Mouse (Mus musculus) neural tube, embryonic 12.5 days (tissue): ENCODE measurements around the gene St8sia4. TPM values are rescaled to one million over a fixed set of nuclear protein-coding genes. Genes with fewer than 3 reads are reported as not detected.
"Not testable (repeated sequence)": the region's sequence is repeated elsewhere in the genome, so short reads cannot be mapped to it uniquely, and the experiment has no call there.

Experiments
- ATAC-seq: fragments of 200-750 bp; cut with Nextera tagmentation; 2 replicates; pipeline ENCODE4 v1.8.0; 2017; ENCODE audit warnings: low read depth, mild to moderate bottlenecking, moderate TSS enrichment, moderate library complexity; ENCODE audit not compliant: low FRiP score
- H3K27ac ChIP-seq: fragments of 300-500 bp; sonication (generic); 2 replicates; pipeline ENCODE4 v1.5.1; 2016
- H3K27me3 ChIP-seq: fragments of 300-500 bp; sonication (generic); replicated peaks from 2 replicates; pipeline ENCODE4 v1.6.1; 2016; ENCODE audit warnings: mild to moderate bottlenecking
- H3K36me3 ChIP-seq: fragments of 300-500 bp; sonication (generic); 2 replicates; pipeline ENCODE4 v1.6.1; 2016; ENCODE audit warnings: mild to moderate bottlenecking
- H3K4me1 ChIP-seq: fragments of 300-500 bp; sonication (generic); 2 replicates; pipeline ENCODE4 v1.6.1; 2016
- H3K4me2 ChIP-seq: fragments of 300-500 bp; sonication (generic); replicated peaks from 2 replicates; pipeline ENCODE4 v1.6.1; 2016; ENCODE audit warnings: mild to moderate bottlenecking
- H3K4me3 ChIP-seq: fragments of 300-500 bp; sonication (generic); 2 replicates; pipeline ENCODE4 v1.5.1; 2016
- H3K9ac ChIP-seq: fragments of 300-500 bp; sonication (generic); 2 replicates; pipeline ENCODE4 v1.6.1; 2016; ENCODE audit warnings: mild to moderate bottlenecking
- H3K9me3 ChIP-seq: fragments of 300-500 bp; sonication (generic); 2 replicates; pipeline ENCODE4 v1.6.1; 2016; ENCODE audit warnings: mild to moderate bottlenecking
- WGBS: fragments of 180-500 bp; shearing (Covaris S2); methylation state at CpG from one replicate; pipeline ENCODE4 v1.1.7; 2016; 5-methylcytosine and 5-hydroxymethylcytosine counted together
- polyA plus RNA-seq: library from polyadenylated mRNA; unstranded; fragments of >200 nt; fragmentation: Nextera tagmentation; extraction: Ambion mirVana; gene quantifications from 2 replicates; pipeline ENCODE4 v1.2.1, GENCODE M21; 2016

The St8sia4 gene
- polyA plus RNA-seq, 1 experiment from 2014 or later, result 20.4 TPM

DNA sequence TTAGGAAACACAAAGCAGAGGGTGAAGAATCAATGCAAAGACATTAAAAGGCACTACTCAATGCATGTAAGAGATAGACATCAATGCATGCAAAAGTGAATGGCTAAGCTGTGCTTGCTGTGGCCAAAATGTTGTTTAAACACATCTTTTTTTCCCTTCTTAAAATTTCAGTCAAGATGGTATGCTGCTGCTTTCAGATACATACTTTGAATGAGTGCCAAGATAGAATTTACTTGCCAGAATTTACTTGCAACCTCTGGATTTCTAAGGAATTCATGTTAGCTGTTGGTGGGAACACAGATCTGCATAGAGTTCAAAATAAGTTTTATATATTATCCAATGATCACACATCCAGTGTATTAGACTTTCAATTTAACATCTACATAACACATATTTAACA is 77.9 kb downstream of the St8sia4 start:
- no peak for ATAC-seq
- Histone ChIP-seq H3K36me3 (no peaks in the 10 kb centered on the region), H3K9ac (no peak overlapping the region), H3K4me2 (no peak overlapping the region), H3K4me1 (no peaks in the 10 kb centered on the region), H3K27me3 (no peaks in the 10 kb centered on the region), H3K9me3 (no peaks in the 10 kb centered on the region), H3K27ac (no peak overlapping the region), H3K4me3 (no peak overlapping the region)

DNA sequence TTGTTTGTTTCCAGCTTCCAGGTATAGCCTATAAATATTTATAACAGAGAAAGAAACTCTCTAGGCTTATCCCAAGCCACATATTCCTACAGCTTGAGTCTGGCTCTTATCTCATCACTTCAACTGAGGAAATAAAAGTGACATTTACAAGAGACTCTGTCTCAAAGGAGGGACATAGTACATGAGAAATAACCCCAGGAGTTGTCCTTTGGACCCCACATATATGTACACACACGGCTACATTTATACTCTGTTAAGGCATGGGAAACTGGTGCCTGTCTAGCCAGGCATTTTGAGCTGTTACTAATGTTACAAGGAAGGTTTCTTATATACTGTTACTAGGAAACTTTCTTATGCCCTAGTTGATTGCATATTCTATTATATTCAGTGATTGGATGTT is 84.1 kb downstream of the St8sia4 start:
- no peaks in the 10 kb centered on the region for H3K9me3 ChIP-seq
- ATAC-seq, result no peak

DNA sequence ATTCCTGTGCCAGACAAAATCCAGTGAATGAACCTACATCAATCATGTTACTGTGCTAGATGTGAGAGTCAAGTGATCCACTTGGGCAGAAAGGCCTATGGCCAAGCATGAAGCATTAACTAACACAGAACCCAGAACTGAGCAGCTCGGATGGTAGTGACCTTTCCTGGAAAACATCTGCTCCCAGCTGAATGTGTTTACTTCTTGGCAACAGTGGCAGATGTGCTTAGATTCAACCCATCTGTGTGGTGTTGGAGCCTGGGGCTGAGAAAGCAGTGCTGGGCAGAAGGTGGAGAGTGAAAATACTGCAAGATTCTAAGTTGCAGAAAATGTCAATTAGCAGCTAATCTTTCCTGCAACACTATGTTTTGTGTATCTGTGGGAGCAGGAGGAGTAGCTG is 85.1 kb downstream of the St8sia4 start:
- Histone ChIP-seq H3K4me3 (no peak overlapping the region), H3K9me3 (no peaks in the 10 kb centered on the region), H3K9ac (no peak overlapping the region), H3K36me3 (no peaks in the 10 kb centered on the region), H3K27ac (no peak overlapping the region), H3K4me1 (no peaks in the 10 kb centered on the region), H3K27me3 (no peaks in the 10 kb centered on the region), H3K4me2 (no peak overlapping the region)
- ATAC-seq, result 0 out of 2 replicates have a peak, but pooled peaks have one; percentile 48
- WGBS, result 48% methylated on average over 1 of the region's 1 CpGs

More for the DNA sequence above, 84.1 kb downstream of the St8sia4 start:
- Histone ChIP-seq H3K27me3 (no peaks in the 10 kb centered on the region), H3K4me2 (no peak overlapping the region), H3K4me3 (no peak overlapping the region), H3K27ac (no peak overlapping the region), H3K4me1 (no peaks in the 10 kb centered on the region), H3K9ac (no peak overlapping the region), H3K36me3 (no peaks in the 10 kb centered on the region)
- 83% methylated on average over 1 of the region's 1 CpGs for WGBS

DNA sequence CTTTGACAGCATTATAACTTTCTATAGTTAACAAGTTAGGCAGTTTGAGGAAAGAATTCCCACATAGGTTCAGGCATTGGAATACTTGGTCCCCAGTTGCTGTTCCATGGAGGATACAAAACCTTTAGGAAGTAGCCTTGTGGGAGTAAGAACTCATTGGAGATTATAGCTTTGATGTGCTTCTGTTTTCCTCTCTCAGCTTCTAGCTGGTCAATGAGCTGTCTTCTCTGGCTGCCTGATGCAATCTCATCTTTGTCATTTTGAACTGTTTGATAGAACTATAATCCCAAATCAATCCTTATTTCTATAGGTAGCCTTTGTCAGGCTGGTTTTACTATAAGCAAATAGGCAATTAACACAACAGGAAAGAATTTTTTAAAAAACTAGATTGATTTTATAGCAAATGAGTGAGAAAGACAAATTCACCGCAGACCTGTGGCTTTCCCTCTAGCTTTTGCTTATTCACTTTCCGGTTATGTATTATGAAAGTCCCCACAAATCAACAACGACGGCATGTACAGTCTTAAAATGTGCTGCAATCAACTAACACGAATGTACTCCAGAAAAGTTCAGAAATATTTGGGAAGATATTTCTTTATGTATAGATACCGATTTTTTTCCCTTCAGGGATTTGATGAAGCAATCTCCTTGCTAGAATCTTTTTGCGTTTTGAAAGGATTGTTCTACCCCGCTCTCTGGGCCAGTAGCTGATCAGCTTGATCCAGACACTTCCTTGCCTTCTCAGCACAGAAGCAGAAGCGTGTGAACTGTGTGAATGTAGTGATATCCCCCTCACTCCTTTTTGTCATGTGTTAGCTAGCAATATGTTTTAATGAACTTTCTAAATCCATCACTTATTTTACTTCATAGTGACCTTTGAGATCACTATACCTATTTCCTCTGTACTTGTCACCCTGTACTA is 94.5 kb downstream of the St8sia4 start:
- no peak for ATAC-seq
- no peaks in the 10 kb centered on the region for H3K9me3 ChIP-seq
- H3K9ac ChIP-seq, result no peak overlapping the region
- H3K27ac ChIP-seq, result no peak overlapping the region
- H3K4me1 ChIP-seq, result no peaks in the 10 kb centered on the region
- H3K4me2 ChIP-seq, result no peak overlapping the region
- no peaks in the 10 kb centered on the region for H3K27me3 ChIP-seq
- WGBS, result 92% methylated on average over 9 of the region's 9 CpGs
- H3K36me3 ChIP-seq, result no peaks in the 10 kb centered on the region
- no peak overlapping the region for H3K4me3 ChIP-seq

DNA sequence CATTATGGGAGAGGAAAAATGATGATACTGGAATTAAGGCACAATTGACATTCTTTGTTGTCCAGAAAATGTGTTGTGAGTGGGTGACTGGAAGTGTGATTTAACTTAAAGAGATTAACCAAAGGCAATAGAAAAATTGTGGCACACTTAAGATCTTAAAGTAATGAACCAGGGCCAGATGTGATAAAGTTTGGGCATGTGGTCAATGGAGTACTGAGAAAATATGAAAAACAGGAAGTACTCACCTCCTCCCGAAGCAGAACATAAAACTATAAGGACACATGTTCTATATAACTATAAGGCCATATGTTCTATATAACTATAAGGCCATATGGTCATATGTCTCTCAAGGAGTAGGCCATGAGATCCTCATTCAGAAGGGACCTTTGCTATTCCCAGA is 96.3 kb downstream of the St8sia4 start:
- no peaks in the 10 kb centered on the region for H3K36me3 ChIP-seq
- H3K4me3 ChIP-seq, result no peak overlapping the region
- WGBS, result 68% methylated on average over 1 of the region's 1 CpGs
- no peaks in the 10 kb centered on the region for H3K9me3 ChIP-seq
- no peaks in the 10 kb centered on the region for H3K27me3 ChIP-seq
- no peaks in the 10 kb centered on the region for H3K4me1 ChIP-seq
- H3K27ac ChIP-seq, result no peak overlapping the region
- H3K9ac ChIP-seq, result no peak overlapping the region
- H3K4me2 ChIP-seq, result no peak overlapping the region
- ATAC-seq, result no peak

DNA sequence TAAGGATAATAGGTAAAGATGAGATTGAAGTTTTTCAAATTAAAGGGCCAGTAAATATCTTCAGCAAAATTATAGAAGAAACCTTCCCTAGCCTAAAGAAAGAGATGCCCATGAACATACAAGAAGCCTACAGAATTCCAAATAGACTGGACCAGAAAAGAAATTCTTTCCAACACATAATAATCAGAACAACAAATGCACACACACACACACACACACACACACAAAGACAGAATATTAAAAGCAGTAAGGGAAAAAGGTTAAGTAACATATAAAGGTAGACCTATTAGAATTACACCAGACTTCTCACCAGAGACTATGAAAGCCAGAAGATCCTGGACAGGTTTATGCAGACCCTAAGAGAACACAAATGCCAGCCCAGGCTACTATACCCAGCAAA is 112.8 kb downstream of the St8sia4 start:
- H3K9me3 ChIP-seq, H3K9ac ChIP-seq, H3K36me3 ChIP-seq, H3K4me2 ChIP-seq, H3K4me3 ChIP-seq, H3K27me3 ChIP-seq, H3K4me1 ChIP-seq, H3K27ac ChIP-seq, ATAC-seq: not testable (repeated sequence)

DNA sequence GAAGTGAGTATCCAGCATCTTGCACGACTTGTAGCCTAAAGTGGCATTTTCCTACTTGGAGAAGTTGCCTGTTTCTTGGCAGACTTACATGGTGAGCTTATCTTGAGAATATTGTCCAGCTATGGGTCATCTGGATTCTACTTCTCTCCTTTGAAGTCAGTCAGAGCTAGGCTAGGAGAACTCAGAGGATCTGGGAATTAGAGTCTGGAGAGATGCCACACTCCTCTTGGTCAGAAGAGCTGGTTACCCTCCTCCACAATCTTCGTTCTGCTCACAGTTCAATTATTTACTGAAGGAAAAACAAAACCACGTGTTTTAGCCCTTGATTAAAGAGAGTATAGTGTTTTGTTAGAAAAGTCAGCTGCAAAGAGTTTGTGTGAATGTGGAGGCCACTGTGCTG is 125.9 kb downstream of the St8sia4 start:
- Histone ChIP-seq H3K9ac (no peak overlapping the region), H3K4me2 (no peak overlapping the region), H3K4me3 (no peak overlapping the region), H3K27ac (no peak overlapping the region), H3K36me3 (no peaks in the 10 kb centered on the region), H3K4me1 (no peaks in the 10 kb centered on the region), H3K9me3 (no peaks in the 10 kb centered on the region), H3K27me3 (no peaks in the 10 kb centered on the region)
- WGBS, result 74% methylated on average over 3 of the region's 3 CpGs
- no peak for ATAC-seq
